Mouse (Mus musculus) cortical plate, adult 2 months (tissue): Measurements from ENCODE around the gene Hps6.

Source experiments
- CTCF ChIP-seq: fragments of 200-500 bp; IDR thresholded peaks from 2 replicates; pipeline ENCODE4 v1.5.1; 2011; ENCODE audit warnings: mild to moderate bottlenecking, control low read depth, low read length; ENCODE audit not compliant: insufficient read depth; ENCODE audit errors: extremely low read depth
- POLR2A ChIP-seq: fragments of 200-500 bp; IDR thresholded peaks from 2 replicates; pipeline ENCODE4 v1.6.1; 2011; ENCODE audit warnings: mild to moderate bottlenecking, low read length, control low read depth; ENCODE audit not compliant: insufficient read depth; ENCODE audit errors: extremely low read depth

DNA sequence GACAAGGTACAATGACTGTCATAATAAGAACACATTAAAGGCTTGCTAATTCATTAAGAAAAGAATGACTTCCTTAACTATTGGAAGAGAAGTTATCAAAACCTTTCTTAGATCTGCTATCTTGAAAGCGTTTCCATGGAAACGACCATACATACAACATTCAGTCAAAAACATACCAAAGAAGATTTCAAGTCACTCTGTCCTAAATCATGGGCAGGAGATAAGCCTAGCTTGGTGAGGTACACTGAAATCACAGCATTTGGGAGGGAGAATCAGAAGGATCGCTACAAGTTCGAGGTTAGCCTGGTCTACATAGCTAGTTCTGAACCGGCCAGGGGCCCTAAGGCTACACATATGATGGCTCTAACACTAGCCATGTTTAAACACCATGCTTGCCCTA is 5.9 kb upstream of the Hps6 start:
- TF ChIP-seq POLR2A (no peak), CTCF (no peak)
